Mouse (Mus musculus) MEL (cell line): ENCODE measurements around the gene Spast. TPM values are rescaled to one million over a fixed set of nuclear protein-coding genes. Genes with fewer than 3 reads are reported as not detected.

Experiments used
- DNase-seq: peaks from one replicate; pipeline ENCODE4 v3.0.0; 2011; ENCODE audit warnings: low read depth, low spot score
- H3K27ac ChIP-seq: 2 replicates; pipeline ENCODE4 v1.5.1; 2012; ENCODE audit warnings: low read depth, mild to moderate bottlenecking, control low read depth, low read length, moderate library complexity; ENCODE audit not compliant: control insufficient read depth
- H3K27me3 ChIP-seq, 2 experiments: fragments of 150-350 bp in 1 of 2; sonication (generic) in 1 of 2; 2 replicates each; pipeline ENCODE4 v1.6.1; 2012; ENCODE audit warnings: low read length in 2 of 2, mild to moderate bottlenecking in 2 of 2, improper control_type of control experiment in 1 of 2, moderate library complexity in 1 of 2; ENCODE audit not compliant: insufficient read depth in 2 of 2, control insufficient read depth in 1 of 2
- H3K36me3 ChIP-seq, 2 experiments: 2 replicates each; pipeline ENCODE4 v1.6.1; 2012 to 2014; ENCODE audit warnings: low read length in 2 of 2, improper control_type of control experiment in 1 of 2, inconsistent platforms in 1 of 2, mild to moderate bottlenecking in 1 of 2; ENCODE audit not compliant: insufficient read depth in 2 of 2, control insufficient read depth in 1 of 2
- H3K4me1 ChIP-seq, 2 experiments: fragments of 150-350 bp in 1 of 2; sonication (generic) in 1 of 2; 2 replicates each; pipeline ENCODE4 v1.6.1; 2012; ENCODE audit warnings: low read length in 2 of 2, improper control_type of control experiment in 1 of 2, mild to moderate bottlenecking in 1 of 2; ENCODE audit not compliant: insufficient read depth in 2 of 2, control insufficient read depth in 1 of 2
- H3K4me3 ChIP-seq, 2 experiments: fragments of 150-350 bp in 1 of 2; sonication (generic) in 1 of 2; 2 replicates each; pipeline ENCODE4 v1.5.1; 2012; ENCODE audit warnings: low read depth in 2 of 2, low read length in 2 of 2, mild to moderate bottlenecking in 2 of 2, moderate library complexity in 2 of 2, control low read depth in 1 of 2, improper control_type of control experiment in 1 of 2; ENCODE audit not compliant: control insufficient read depth in 1 of 2, insufficient read depth in 1 of 2
- H3K79me2 ChIP-seq: 2 replicates; pipeline ENCODE4 v1.6.1; 2012; ENCODE audit warnings: mild to moderate bottlenecking, low read length, moderate library complexity; ENCODE audit not compliant: control insufficient read depth, poor library complexity, insufficient read depth
- H3K9ac ChIP-seq: 2 replicates; pipeline ENCODE4 v1.6.1; 2012; ENCODE audit warnings: low read depth, mild to moderate bottlenecking, control low read depth, low read length, moderate library complexity; ENCODE audit not compliant: control insufficient read depth, poor library complexity, severe bottlenecking
- H3K9me3 ChIP-seq: fragments of 150-350 bp; sonication (generic); replicated peaks from 2 replicates; pipeline ENCODE4 v1.6.1; 2012; ENCODE audit warnings: mild to moderate bottlenecking, low read length, improper control_type of control experiment, moderate library complexity; ENCODE audit not compliant: insufficient read depth
- CHD1 ChIP-seq: IDR thresholded peaks from 2 replicates; pipeline ENCODE4 v1.6.1; 2012; ENCODE audit warnings: low read depth, mild to moderate bottlenecking, inconsistent platforms, low read length, improper control_type of control experiment
- CTCF ChIP-seq, 3 experiments: IDR thresholded peaks in 2 of 3; conservative IDR thresholded peaks in 1 of 3; 2 replicates each; pipeline ENCODE4 v1.5.1; 2011 to 2012; ENCODE audit warnings: low read length in 3 of 3, low read depth in 2 of 3, mild to moderate bottlenecking in 2 of 3, improper control_type of control experiment in 1 of 3, inconsistent platforms in 1 of 3, mixed read lengths in 1 of 3, moderate library complexity in 1 of 3; ENCODE audit not compliant: control insufficient read depth in 1 of 3, insufficient read depth in 1 of 3, poor library complexity in 1 of 3, severe bottlenecking in 1 of 3
- E2F4 ChIP-seq: IDR thresholded peaks from 2 replicates; pipeline ENCODE4 v1.6.1; 2011; ENCODE audit warnings: low read depth, low read length, improper control_type of control experiment, borderline replicate concordance
- ELF1 ChIP-seq: IDR thresholded peaks from 2 replicates; pipeline ENCODE4 v1.6.1; 2014; ENCODE audit warnings: low read depth, mild to moderate bottlenecking, inconsistent platforms, low read length, improper control_type of control experiment, moderate library complexity
- ETS1 ChIP-seq: IDR thresholded peaks from 2 replicates; pipeline ENCODE4 v1.6.1; 2012; ENCODE audit warnings: low read depth, mild to moderate bottlenecking, inconsistent platforms, low read length, improper control_type of control experiment, moderate library complexity
- JUND ChIP-seq: IDR thresholded peaks from 2 replicates; pipeline ENCODE4 v1.6.1; 2011; ENCODE audit warnings: low read depth, mild to moderate bottlenecking, improper control_type of control experiment, low read length
- KAT2A ChIP-seq: conservative IDR thresholded peaks from 2 replicates; pipeline ENCODE4 v1.6.1; 2012; ENCODE audit warnings: low read depth, low read length, improper control_type of control experiment, inconsistent platforms
- MAFK ChIP-seq: IDR thresholded peaks from 2 replicates; pipeline ENCODE4 v1.6.1; 2011; ENCODE audit warnings: low read depth, mild to moderate bottlenecking, low read length, improper control_type of control experiment, borderline replicate concordance
- MAX ChIP-seq: IDR thresholded peaks from 2 replicates; pipeline ENCODE4 v1.6.1; 2011; ENCODE audit warnings: low read length, improper control_type of control experiment
- MAZ ChIP-seq: IDR thresholded peaks from 2 replicates; pipeline ENCODE4 v1.6.1; 2012; ENCODE audit warnings: low read depth, mild to moderate bottlenecking, inconsistent platforms, low read length, improper control_type of control experiment
- MXI1 ChIP-seq: IDR thresholded peaks from 2 replicates; pipeline ENCODE4 v1.6.1; 2011; ENCODE audit warnings: mild to moderate bottlenecking, low read depth, low read length, improper control_type of control experiment
- MYB ChIP-seq: IDR thresholded peaks from 2 replicates; pipeline ENCODE4 v1.6.1; 2011; ENCODE audit warnings: mild to moderate bottlenecking, low read depth, low read length, improper control_type of control experiment
- MYC ChIP-seq: IDR thresholded peaks from 2 replicates; pipeline ENCODE4 v1.6.1; 2011; ENCODE audit warnings: low read depth, mild to moderate bottlenecking, low read length, improper control_type of control experiment, moderate library complexity
- NELFE ChIP-seq: IDR thresholded peaks from 2 replicates; pipeline ENCODE4 v1.6.1; 2011; ENCODE audit warnings: low read depth, low read length, improper control_type of control experiment
- NRF1 ChIP-seq: IDR thresholded peaks from 2 replicates; pipeline ENCODE4 v1.6.1; 2014; ENCODE audit warnings: low read depth, mild to moderate bottlenecking, inconsistent platforms, low read length, improper control_type of control experiment, moderate library complexity; ENCODE audit not compliant: poor library complexity, insufficient read depth, severe bottlenecking
- POLR2A ChIP-seq, 2 experiments: IDR thresholded peaks; 2 replicates each; pipeline ENCODE4 v1.6.1; 2011 to 2012; ENCODE audit warnings: low read length in 2 of 2, mild to moderate bottlenecking in 2 of 2, control low read depth in 1 of 2, improper control_type of control experiment in 1 of 2, low read depth in 1 of 2, moderate library complexity in 1 of 2; ENCODE audit not compliant: control insufficient read depth in 1 of 2, insufficient read depth in 1 of 2, poor library complexity in 1 of 2
- POLR2AphosphoS2 ChIP-seq: IDR thresholded peaks from 2 replicates; pipeline ENCODE4 v1.6.1; 2011; ENCODE audit warnings: low read length, improper control_type of control experiment
- RAD21 ChIP-seq: IDR thresholded peaks from 2 replicates; pipeline ENCODE4 v1.6.1; 2011; ENCODE audit warnings: mild to moderate bottlenecking, low read depth, low read length, improper control_type of control experiment
- RCOR1 ChIP-seq: IDR thresholded peaks from 2 replicates; pipeline ENCODE4 v1.6.1; 2012; ENCODE audit warnings: low read depth, mild to moderate bottlenecking, inconsistent platforms, low read length, improper control_type of control experiment
- SIN3A ChIP-seq: IDR thresholded peaks from 2 replicates; pipeline ENCODE4 v1.6.1; 2012; ENCODE audit warnings: low read length, improper control_type of control experiment, inconsistent platforms
- TAL1 ChIP-seq: IDR thresholded peaks from 2 replicates; pipeline ENCODE4 v1.6.1; 2012; ENCODE audit warnings: mild to moderate bottlenecking, inconsistent platforms, low read length, moderate library complexity, mixed read lengths
- TBP ChIP-seq: IDR thresholded peaks from 2 replicates; pipeline ENCODE4 v1.8.0; 2011; ENCODE audit warnings: low read depth, low read length, improper control_type of control experiment
- TCF12 ChIP-seq: IDR thresholded peaks from 2 replicates; pipeline ENCODE4 v1.6.1; 2014; ENCODE audit warnings: low read depth, mild to moderate bottlenecking, inconsistent platforms, low read length, improper control_type of control experiment, moderate library complexity
- ZC3H11A ChIP-seq: IDR thresholded peaks from 2 replicates; pipeline ENCODE4 v1.6.1; 2012; ENCODE audit warnings: low read depth, mild to moderate bottlenecking, inconsistent platforms, low read length, improper control_type of control experiment
- ZMIZ1 ChIP-seq: IDR thresholded peaks from 2 replicates; pipeline ENCODE4 v1.6.1; 2012; ENCODE audit warnings: low read depth, mild to moderate bottlenecking, inconsistent platforms, low read length, improper control_type of control experiment, moderate library complexity
- ZNF384 ChIP-seq: IDR thresholded peaks from 2 replicates; pipeline ENCODE4 v1.6.1; 2012; ENCODE audit warnings: low read depth, mild to moderate bottlenecking, inconsistent platforms, low read length, improper control_type of control experiment
- polyA plus RNA-seq, 2 experiments: library from polyadenylated mRNA; stranded (reverse) in 1 of 2; unstranded in 1 of 2; fragments of >175 nt in 1 of 2; fragments of >200 nt in 1 of 2; gene quantifications; 2 replicates each; pipeline versions ENCODE4 v1.2.1 to v1.2.4; 2012; ENCODE audit warnings: low replicate concordance in 2 of 2, low read depth in 1 of 2; ENCODE audit not compliant: insufficient read length in 2 of 2, insufficient read depth in 1 of 2, missing spikeins in 1 of 2
- total RNA-seq: library from RNA; depleted of rRNA; stranded (reverse); fragments of 300-350 nt; gene quantifications from 2 replicates; pipeline ENCODE4 v1.2.3, GENCODE M21; 2012; rRNA removed

Gene Spast
- total RNA-seq (28.2 and 29.0 TPM in 2 replicates), polyA plus RNA-seq (10 to 100 TPM in 1 of 2 experiments, not detected in 1; 35.2 TPM)

DNA sequence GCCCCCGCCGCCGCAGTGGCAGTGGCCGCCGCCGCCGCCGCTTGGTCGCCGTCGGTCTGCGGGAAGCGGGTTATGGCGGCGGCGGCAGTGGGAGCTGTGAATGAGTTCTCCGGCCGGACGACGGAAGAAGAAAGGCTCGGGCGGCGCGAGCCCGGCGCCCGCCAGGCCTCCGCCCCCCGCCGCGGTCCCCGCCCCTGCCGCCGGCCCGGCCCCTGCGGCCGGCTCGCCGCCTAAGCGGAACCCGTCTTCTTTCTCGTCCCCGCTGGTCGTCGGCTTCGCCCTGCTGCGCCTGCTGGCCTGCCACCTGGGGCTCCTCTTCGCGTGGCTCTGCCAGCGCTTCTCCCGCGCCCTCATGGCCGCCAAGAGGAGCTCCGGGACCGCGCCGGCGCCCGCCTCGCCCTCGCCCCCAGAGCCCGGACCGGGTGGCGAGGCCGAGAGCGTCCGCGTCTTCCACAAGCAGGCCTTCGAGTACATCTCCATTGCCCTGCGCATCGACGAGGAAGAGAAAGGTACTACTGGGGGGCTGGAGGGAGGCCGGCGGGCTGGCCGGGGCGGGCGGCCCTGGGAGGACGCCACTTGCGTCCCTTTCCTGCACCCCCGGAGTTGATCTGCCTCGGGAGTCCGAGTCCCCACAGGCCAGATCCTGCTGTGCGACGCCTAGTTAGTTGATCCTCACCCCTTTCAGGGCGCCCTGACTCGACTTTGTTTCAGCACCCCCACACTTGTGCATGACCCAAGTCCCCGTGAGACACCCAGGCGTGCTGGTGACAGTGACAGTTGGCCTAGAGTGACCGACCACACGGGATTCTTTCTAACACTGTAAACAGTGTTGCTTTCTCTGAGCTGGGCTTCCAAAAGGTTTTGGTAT lies at the start of gene Spast:
TSS of gene Spast (plus strand) at position 51 of the 868 bp plus-strand sequence.
- Histone ChIP-seq H3K79me2 (peaks cover 38% of the 10 kb centered on the region), H3K36me3 (peaks cover 0 to 11% of the 10 kb centered on the region in 2 experiments; a peak in 3 of 4 replicates), H3K27ac (peak within 1 kb of the TSS; percentile 62), H3K9ac (peak within 1 kb of the TSS; percentile 94), H3K4me3 (peak within 1 kb of the TSS; percentile 75 to 97), H3K4me1 (peaks cover 3 to 16% of the 10 kb centered on the region in 2 experiments), H3K9me3 (no peaks in the 10 kb centered on the region), H3K27me3 (no peaks in the 10 kb centered on the region)
- TF ChIP-seq TAL1 (no peak), CTCF (IDR thresholded peaks at IDR 0.05 in 2 of 3, conservative IDR thresholded peaks at IDR 0.05 in 1 of 3; ENCODE audit: control insufficient read depth in 1 of 3, insufficient read depth in 1 of 3, low read depth in 2 of 3, low read length in 3 of 3, poor library complexity in 1 of 3, severe bottlenecking in 1 of 3) (no peak), JUND (no peak), TBP (no peak), CHD1 (peak; percentile 78; the same call in 1 of the 2 replicates), ELF1 (no peak), MAFK (no peak), MYC (no peak), MAZ (no peak; the same call in 1 of the 2 replicates), MAX (no peak), POLR2A (IDR thresholded peaks at IDR 0.05; ENCODE audit: control insufficient read depth in 1 of 2, insufficient read depth in 1 of 2, low read depth in 1 of 2, low read length in 2 of 2, poor library complexity in 1 of 2) (peak; percentile 45 to 59; a peak in 2 of 4 replicates), POLR2AphosphoS2 (0 out of 2 replicates have a peak, but pooled peaks have one; percentile 12), ZMIZ1 (no peak), NRF1 (0 out of 2 replicates have a peak, but pooled peaks have one; percentile 9), TCF12 (peak; percentile 49), SIN3A (peak; percentile 37), ZC3H11A (no peak), MXI1 (peak; percentile 37; the same call in 1 of the 2 replicates), NELFE (no peak; the same call in none of the 2 replicates), E2F4 (no peak), RAD21 (no peak), MYB (no peak), ZNF384 (0 out of 2 replicates have a peak, but pooled peaks have one; percentile 6), RCOR1 (no peak), KAT2A (no peak; the same call in 1 of the 2 replicates), ETS1 (0 out of 2 replicates have a peak, but pooled peaks have one; percentile 18)
- DNase-seq, result peak; percentile 78
